Mouse (Mus musculus) liver, embryonic 14.5 days (tissue): Measurements from ENCODE around the gene Acan. TPM values are rescaled to one million over a fixed set of nuclear protein-coding genes. Genes with fewer than 3 reads are reported as not detected.

Source experiments
- ATAC-seq: fragments of 200-750 bp; cut with Nextera tagmentation; 2 replicates; pipeline ENCODE4 v1.8.0; 2017; ENCODE audit warnings: moderate number of reproducible peaks, mild to moderate bottlenecking, moderate library complexity; ENCODE audit not compliant: insufficient read depth
- DNase-seq, 3 experiments: peaks; one replicate each; pipeline ENCODE4 v3.0.0-alpha.2; 2012 to 2013; ENCODE audit warnings: low read depth in 3 of 3, low spot score in 3 of 3
- H3K27ac ChIP-seq: fragments of 300-500 bp; sonication (generic); 2 replicates; pipeline ENCODE4 v1.5.1; 2014; ENCODE audit warnings: moderate library complexity, mild to moderate bottlenecking, control low read depth, inconsistent platforms
- H3K27me3 ChIP-seq: fragments of 300-500 bp; sonication (generic); 2 replicates; pipeline ENCODE4 v1.6.1; 2014; ENCODE audit warnings: mild to moderate bottlenecking, low read length, moderate library complexity; ENCODE audit not compliant: control insufficient read depth, insufficient read depth
- H3K36me3 ChIP-seq: fragments of 300-500 bp; sonication (generic); replicated peaks from 2 replicates; pipeline ENCODE4 v1.6.1; 2014; ENCODE audit warnings: low read depth; ENCODE audit not compliant: control insufficient read depth, insufficient read depth
- H3K4me1 ChIP-seq, 2 experiments: fragments of 200-500 bp in 1 of 2; fragments of 300-500 bp in 1 of 2; sonication (generic) in 1 of 2; replicated peaks; 2 replicates each; pipeline ENCODE4 v1.6.1; 2012 to 2014; ENCODE audit warnings: antibody characterized with exemption in 1 of 2, inconsistent platforms in 1 of 2, low read length in 1 of 2; ENCODE audit not compliant: control insufficient read depth in 2 of 2, insufficient read depth in 2 of 2
- H3K4me2 ChIP-seq: fragments of 300-500 bp; sonication (generic); 2 replicates; pipeline ENCODE4 v1.6.1; 2014; ENCODE audit warnings: low read depth, mild to moderate bottlenecking, control low read depth, moderate library complexity
- H3K4me3 ChIP-seq, 2 experiments: fragments of 200-500 bp in 1 of 2; fragments of 300-500 bp in 1 of 2; sonication (generic) in 1 of 2; 2 replicates each; pipeline ENCODE4 v1.5.1; 2012 to 2014; ENCODE audit warnings: low read depth in 2 of 2, low read length in 2 of 2, mild to moderate bottlenecking in 2 of 2, control low read depth in 1 of 2, inconsistent platforms in 1 of 2, moderate library complexity in 1 of 2; ENCODE audit not compliant: insufficient read depth in 1 of 2
- H3K9ac ChIP-seq: fragments of 300-500 bp; sonication (generic); replicated peaks from 2 replicates; pipeline ENCODE4 v1.6.1; 2014; ENCODE audit warnings: mild to moderate bottlenecking, control low read depth, moderate library complexity
- H3K9me3 ChIP-seq: fragments of 300-500 bp; sonication (generic); 2 replicates; pipeline ENCODE4 v1.6.1; 2016; ENCODE audit warnings: low read length, mixed read lengths; ENCODE audit not compliant: control insufficient read depth
- CTCF ChIP-seq: IDR thresholded peaks from 2 replicates; pipeline ENCODE4 v1.5.1; 2016; ENCODE audit warnings: antibody characterized with exemption, low read depth, control low read depth
- EP300 ChIP-seq: IDR thresholded peaks from 2 replicates; pipeline ENCODE4 v1.6.1; 2016; ENCODE audit warnings: antibody characterized with exemption, low read depth
- WGBS: fragments of 180-500 bp; shearing (Covaris S2); extraction: QIAGEN DNeasy Blood & Tissue Kit; methylation state at CpG from one replicate; pipeline ENCODE4 v1.1.7; 2014; ENCODE audit not compliant: insufficient replicate concordance; 5-methylcytosine and 5-hydroxymethylcytosine counted together
- polyA plus RNA-seq, 2 experiments: library from polyadenylated mRNA; depleted of rRNA in 1 of 2; stranded (reverse) in 1 of 2; unstranded in 1 of 2; fragments of >200 nt; fragmentation: Nextera tagmentation in 1 of 2; extraction: Ambion mirVana in 1 of 2; gene quantifications; 2 replicates each; pipeline versions ENCODE4 v1.2.1 to v1.2.3; 2012 to 2014

Acan gene
- polyA plus RNA-seq (2012; rRNA removed) (0.04 TPM in 1 of 2 replicates, not detected in the other), polyA plus RNA-seq (2014; fragmentation: Nextera tagmentation; extraction: Ambion mirVana) (not detected in 2 replicates)

DNA sequence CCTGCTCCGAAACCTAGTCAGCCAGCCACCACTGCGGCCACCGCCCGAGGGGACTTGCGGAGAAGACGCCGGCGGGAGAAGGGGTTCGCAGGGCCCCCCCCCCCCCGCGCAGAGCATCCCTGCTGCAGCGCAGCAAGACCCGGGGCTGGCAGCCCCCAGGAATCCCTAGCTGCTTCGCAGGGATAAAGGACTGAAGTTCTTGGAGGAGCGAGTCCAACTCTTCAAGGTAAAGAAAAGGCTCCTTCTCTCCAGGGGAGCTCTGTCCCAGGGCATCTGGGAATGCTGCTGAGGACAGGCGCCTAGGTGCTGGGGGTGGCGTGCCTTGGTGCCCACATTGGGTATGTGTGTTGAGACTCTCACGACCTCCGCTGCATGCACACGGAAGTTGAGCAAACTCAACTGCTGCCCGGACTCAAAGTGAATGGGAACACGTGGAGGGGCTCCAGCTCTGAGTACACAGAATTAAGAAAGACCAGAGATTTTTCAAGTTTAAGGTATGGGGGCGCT, at the start of gene Acan:
Gene Acan, plus strand, starts transcription at position 101 of the 507 bp plus-strand sequence.
- no peak within 1 kb of the TSS for H3K4me3 ChIP-seq
- H3K9ac ChIP-seq: no peak within 1 kb of the TSS
- no peak for TF ChIP-seq CTCF
- no peak for TF ChIP-seq EP300
- no peak within 1 kb of the TSS for H3K27ac ChIP-seq
- no peak for DNase-seq
- 1% methylated on average over 23 of the region's 23 CpGs for WGBS
- no peak within 1 kb of the TSS for H3K4me2 ChIP-seq
- H3K27me3 ChIP-seq: peaks cover 40% of the 10 kb centered on the region
- H3K4me1 ChIP-seq: no peaks in the 10 kb centered on the region
- ATAC-seq: no peak
- H3K9me3 ChIP-seq: no peaks in the 10 kb centered on the region
- H3K36me3 ChIP-seq: no peaks in the 10 kb centered on the region

DNA sequence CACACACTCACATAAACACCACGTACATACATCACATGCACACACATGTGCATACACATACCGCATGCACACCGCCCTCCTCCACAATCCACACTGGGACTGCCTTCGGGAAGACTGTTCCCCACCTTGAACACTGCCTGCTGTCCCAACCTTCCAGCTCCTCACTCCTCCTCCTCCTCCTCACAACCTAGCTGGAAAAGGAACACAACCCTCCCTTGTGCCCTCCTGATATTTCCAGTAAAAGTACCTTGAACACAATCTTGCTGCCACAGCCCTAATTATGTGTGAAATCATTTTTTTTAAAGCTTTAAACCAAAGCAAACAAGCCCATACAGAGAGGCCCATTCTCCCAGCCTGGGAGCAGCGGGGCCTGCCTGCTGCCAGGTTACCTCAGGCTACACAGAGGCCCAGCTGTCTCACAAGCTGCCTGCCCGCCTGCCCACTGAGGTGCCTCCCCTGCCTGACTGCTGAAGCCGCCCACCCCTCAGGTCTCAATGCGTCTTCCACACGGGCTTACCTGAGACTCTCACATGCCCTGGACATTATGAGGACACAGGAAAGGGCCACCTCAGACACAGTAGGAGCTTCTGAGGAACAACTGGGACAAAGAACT, 31.9 kb upstream of the Acan start:
- WGBS: 64% methylated on average over 9 of the region's 9 CpGs
- no peaks in the 10 kb centered on the region for H3K36me3 ChIP-seq
- H3K4me2 ChIP-seq: no peak overlapping the region
- H3K4me3 ChIP-seq: no peak overlapping the region
- no peaks in the 10 kb centered on the region for H3K27me3 ChIP-seq
- ATAC-seq (no peak), DNase-seq (no peak)
- H3K9ac ChIP-seq: no peak overlapping the region
- H3K4me1 ChIP-seq: no peaks in the 10 kb centered on the region
- no peak for TF ChIP-seq CTCF
- no peak for TF ChIP-seq EP300
- H3K9me3 ChIP-seq: no peaks in the 10 kb centered on the region
- no peak overlapping the region for H3K27ac ChIP-seq

DNA sequence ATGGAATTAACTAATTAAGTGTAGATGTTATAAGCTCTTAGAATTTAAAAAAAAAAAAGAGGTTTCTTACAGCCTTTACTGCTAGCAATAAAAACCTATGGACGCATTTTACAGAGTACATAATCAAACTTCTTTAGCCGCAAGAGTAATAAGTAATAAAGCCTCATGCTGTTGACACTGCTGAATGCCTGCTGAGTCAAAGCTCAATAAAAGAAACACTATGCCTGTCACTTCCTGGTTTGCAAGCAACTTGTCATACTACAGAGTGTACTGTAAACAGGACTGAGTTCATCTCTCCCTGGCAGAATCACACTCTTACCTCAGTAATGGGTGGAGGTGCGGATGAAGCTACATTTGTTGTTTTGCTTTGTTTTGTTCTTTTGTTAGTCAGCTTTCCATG, 24.1 kb upstream of the Acan start:
- no peak overlapping the region for H3K4me3 ChIP-seq
- H3K4me2 ChIP-seq: no peak overlapping the region
- no peak overlapping the region for H3K27ac ChIP-seq
- no peak for TF ChIP-seq CTCF
- TF ChIP-seq EP300: no peak
- ATAC-seq (no peak), DNase-seq (no peak)
- no peaks in the 10 kb centered on the region for H3K36me3 ChIP-seq
- H3K27me3 ChIP-seq: no peaks in the 10 kb centered on the region
- H3K9ac ChIP-seq: no peak overlapping the region
- WGBS: 77% methylated on average over 3 of the region's 3 CpGs
- H3K9me3 ChIP-seq: no peaks in the 10 kb centered on the region
- H3K4me1 ChIP-seq: no peaks in the 10 kb centered on the region

DNA sequence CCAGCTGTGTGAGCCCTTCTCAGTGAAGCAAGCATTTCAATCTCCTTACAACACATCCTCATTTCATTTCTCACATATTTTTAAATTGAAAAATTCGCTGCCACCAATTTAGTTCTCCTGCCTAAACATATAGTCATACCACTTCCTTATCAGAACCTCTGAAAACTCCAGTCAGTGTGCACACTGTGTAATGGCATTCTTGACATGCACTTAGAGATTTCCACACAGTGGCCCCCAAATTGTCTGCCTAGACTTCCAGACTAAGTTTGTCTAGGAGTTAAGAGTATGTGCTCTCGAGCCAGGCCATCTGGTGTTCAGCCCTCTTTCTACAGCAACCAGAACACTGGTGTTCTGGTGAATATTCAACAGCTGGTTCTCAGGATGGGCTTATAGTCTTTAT, 19.5 kb upstream of the Acan start:
- WGBS: 41% methylated on average over 2 of the region's 2 CpGs
- TF ChIP-seq EP300 (no peak), CTCF (no peak)
- Histone ChIP-seq H3K4me2 (no peak overlapping the region), H3K27ac (no peak overlapping the region), H3K9ac (no peak overlapping the region), H3K9me3 (no peaks in the 10 kb centered on the region), H3K4me3 (no peak overlapping the region), H3K36me3 (no peaks in the 10 kb centered on the region), H3K27me3 (no peaks in the 10 kb centered on the region), H3K4me1 (no peaks in the 10 kb centered on the region)
- DNase-seq (no peak), ATAC-seq (no peak)

DNA sequence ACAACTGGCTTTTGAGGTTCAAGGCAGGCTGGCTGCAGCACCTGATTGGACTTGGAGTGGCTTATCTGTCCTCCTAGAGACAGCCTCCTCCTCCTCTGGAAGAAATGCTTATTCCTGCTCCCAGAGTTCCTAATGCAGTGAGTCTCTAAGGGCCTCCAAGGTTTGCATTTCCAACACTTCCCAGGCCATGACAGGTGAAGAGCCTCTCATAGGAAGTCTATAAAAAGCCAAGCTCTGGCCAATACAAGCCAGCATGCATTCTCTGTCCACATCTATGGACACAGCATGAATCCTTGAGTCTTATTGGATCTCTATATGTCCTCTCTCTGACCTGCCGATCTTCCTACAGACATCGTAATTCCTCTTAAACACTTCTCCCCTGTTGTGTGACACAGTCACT, 18.8 kb upstream of the Acan start:
- TF ChIP-seq EP300 (no peak), CTCF (no peak)
- no peaks in the 10 kb centered on the region for H3K9me3 ChIP-seq
- WGBS: 73% methylated on average over 2 of the region's 2 CpGs
- H3K4me2 ChIP-seq: no peak overlapping the region
- H3K9ac ChIP-seq: no peak overlapping the region
- ATAC-seq (no peak), DNase-seq (no peak)
- no peaks in the 10 kb centered on the region for H3K27me3 ChIP-seq
- no peak overlapping the region for H3K4me3 ChIP-seq
- H3K27ac ChIP-seq: no peak overlapping the region
- no peaks in the 10 kb centered on the region for H3K4me1 ChIP-seq
- H3K36me3 ChIP-seq: no peaks in the 10 kb centered on the region
